Mouse (Mus musculus): Measurements from ENCODE around the gene Iqgap2. TPM values are rescaled to one million over a fixed set of nuclear protein-coding genes. Genes with fewer than 3 reads are reported as not detected.
A peak's percentile ranks its signal among the peaks of the same experiment; 100 is the strongest.

The Iqgap2 gene
- total RNA-seq, 2 experiments from 2014 or later, result 3.1 to 3.3 TPM

- intact Hi-C loops (cut with DNase I), result no loop called here
- DNase-seq, result no peak
Measured at GRCm38 (mm10) chr13:95833473-95833872, 58.2 kb downstream of the Iqgap2 start.

- DNase-seq, result no peak
- intact Hi-C loops (cut with DNase I), result no loop called here
Measured at GRCm38 (mm10) chr13:95832712-95833111, 59.0 kb downstream of the Iqgap2 start.

- intact Hi-C loops (cut with DNase I), result no loop called here
Measured at GRCm38 (mm10) chr13:95831760-95832159, 60.0 kb downstream of the Iqgap2 start.

GRCm38 (mm10) chr13:95829431-95830171 lies 62.1 kb downstream of the Iqgap2 start:
- no peak for DNase-seq
- intact Hi-C loops (cut with DNase I), result no loop called here

More at GRCm38 (mm10) chr13:95831760-95832159, 60.0 kb downstream of the Iqgap2 start:
- no peak for DNase-seq

GRCm38 (mm10) chr13:95828616-95829015 lies 63.1 kb downstream of the Iqgap2 start:
- no peak for DNase-seq
- intact Hi-C loops (cut with DNase I), result no loop called here

GRCm38 (mm10) chr13:95826178-95826577 lies 65.5 kb downstream of the Iqgap2 start:
- DNase-seq, result no peak
- intact Hi-C loops (cut with DNase I), result no loop called here

GRCm38 (mm10) chr13:95822918-95823317 lies 68.8 kb downstream of the Iqgap2 start:
- intact Hi-C loops (cut with DNase I), result no loop called here
- DNase-seq, result no peak

- DNase-seq, result no peak
- intact Hi-C loops (cut with DNase I), result no loop called here
Measured at GRCm38 (mm10) chr13:95820071-95820470, 71.7 kb downstream of the Iqgap2 start.

- intact Hi-C loops (cut with DNase I), result no loop called here
- DNase-seq, result no peak
Measured at GRCm38 (mm10) chr13:95818941-95819340, 72.8 kb downstream of the Iqgap2 start.

GRCm38 (mm10) chr13:95813643-95814042 lies 78.1 kb downstream of the Iqgap2 start:
- intact Hi-C loops (cut with DNase I), result no loop called here

GRCm38 (mm10) chr13:95810796-95811195 lies 80.9 kb downstream of the Iqgap2 start:
- DNase-seq, result no peak
- intact Hi-C loops (cut with DNase I), result no loop called here

More at GRCm38 (mm10) chr13:95813643-95814042, 78.1 kb downstream of the Iqgap2 start:
- DNase-seq, result no peak

GRCm38 (mm10) chr13:95807106-95807750 lies 84.5 kb downstream of the Iqgap2 start:
- no peak for DNase-seq

GRCm38 (mm10) chr13:95805469-95806166 lies 86.1 kb downstream of the Iqgap2 start:
- intact Hi-C loops (cut with DNase I), result no loop called here
- peak; percentile 4 to 23 for DNase-seq

More at GRCm38 (mm10) chr13:95807106-95807750, 84.5 kb downstream of the Iqgap2 start:
- intact Hi-C loops (cut with DNase I), result no loop called here

- intact Hi-C loops (cut with DNase I), result no loop called here
- no peak for DNase-seq
Measured at GRCm38 (mm10) chr13:95804113-95804512, 87.6 kb downstream of the Iqgap2 start.

GRCm38 (mm10) chr13:95800925-95801324 lies 90.8 kb downstream of the Iqgap2 start:
- peak in 1 of 2 experiments; percentile 11 for DNase-seq
- intact Hi-C loops (cut with DNase I), result no loop called here

- intact Hi-C loops (cut with DNase I), result no loop called here
- no peak for DNase-seq
Measured at GRCm38 (mm10) chr13:95799322-95799721, 92.4 kb downstream of the Iqgap2 start.

GRCm38 (mm10) chr13:95798721-95799120 lies 93.0 kb downstream of the Iqgap2 start:
- DNase-seq, result no peak

GRCm38 (mm10) chr13:95797530-95797929 lies 94.2 kb downstream of the Iqgap2 start:
- intact Hi-C loops (cut with DNase I), result no loop called here
- DNase-seq, result no peak

More at GRCm38 (mm10) chr13:95798721-95799120, 93.0 kb downstream of the Iqgap2 start:
- intact Hi-C loops (cut with DNase I), result no loop called here

- DNase-seq, result no peak
- intact Hi-C loops (cut with DNase I), result no loop called here
Measured at GRCm38 (mm10) chr13:95794346-95794745, 97.4 kb downstream of the Iqgap2 start.

- intact Hi-C loops (cut with DNase I), result no loop called here
- DNase-seq, result no peak
Measured at GRCm38 (mm10) chr13:95790883-95791282, 100.8 kb downstream of the Iqgap2 start.
